Mouse (Mus musculus) kidney, postnatal 0 days (tissue): ENCODE measurements around the gene Lhfpl3. TPM values are rescaled to one million over a fixed set of nuclear protein-coding genes. Genes with fewer than 3 reads are reported as not detected.

Experiments used
- ATAC-seq: fragments of 200-750 bp; cut with Nextera tagmentation; replicated peaks from 2 replicates; pipeline ENCODE4 v1.8.0; 2017; ENCODE audit warnings: low read depth, moderate number of reproducible peaks, moderate TSS enrichment, moderate library complexity; ENCODE audit not compliant: low FRiP score
- DNase-seq: peaks from one replicate; pipeline ENCODE4 v3.0.0-alpha.2; 2016; ENCODE audit warnings: low spot score
- H3K27ac ChIP-seq: fragments of 300-500 bp; sonication (generic); 2 replicates; pipeline ENCODE4 v1.5.1; 2014; ENCODE audit warnings: mild to moderate bottlenecking
- H3K27me3 ChIP-seq: fragments of 300-500 bp; sonication (generic); 2 replicates; pipeline ENCODE4 v1.6.1; 2014; ENCODE audit warnings: low read length, mixed read lengths; ENCODE audit not compliant: insufficient read depth
- H3K36me3 ChIP-seq: fragments of 300-500 bp; sonication (generic); 2 replicates; pipeline ENCODE4 v1.6.1; 2014; ENCODE audit warnings: low read length, mixed read lengths; ENCODE audit not compliant: insufficient read depth
- H3K4me1 ChIP-seq: fragments of 300-500 bp; sonication (generic); replicated peaks from 2 replicates; pipeline ENCODE4 v1.6.1; 2014; ENCODE audit warnings: antibody characterized with exemption, low read length, mixed read lengths; ENCODE audit not compliant: insufficient read depth
- H3K4me2 ChIP-seq: fragments of 300-500 bp; sonication (generic); 2 replicates; pipeline ENCODE4 v1.6.1; 2014; ENCODE audit warnings: mild to moderate bottlenecking, low read length, moderate library complexity, mixed read lengths
- H3K4me3 ChIP-seq: fragments of 300-500 bp; sonication (generic); replicated peaks from 2 replicates; pipeline ENCODE4 v1.5.1; 2014; ENCODE audit warnings: low read depth, low read length
- H3K9ac ChIP-seq: fragments of 300-500 bp; sonication (generic); 2 replicates; pipeline ENCODE4 v1.6.1; 2014; ENCODE audit warnings: low read depth, low read length
- H3K9me3 ChIP-seq: fragments of 300-500 bp; sonication (generic); replicated peaks from 2 replicates; pipeline ENCODE4 v1.6.1; 2016; ENCODE audit warnings: low read length, inconsistent platforms, mixed read lengths
- CTCF ChIP-seq: IDR thresholded peaks from 2 replicates; pipeline ENCODE4 v1.5.1; 2016; ENCODE audit warnings: antibody characterized with exemption, low read depth, mild to moderate bottlenecking, moderate library complexity
- WGBS: fragments of 180-500 bp; shearing (Covaris S2); extraction: QIAGEN DNeasy Blood & Tissue Kit; methylation state at CpG from one replicate; pipeline ENCODE4 v1.1.7; 2014; 5-methylcytosine and 5-hydroxymethylcytosine counted together
- microRNA-seq: library from miRNA; unstranded; fragments of <30 nt; microRNA quantifications from one replicate; pipeline ENCODE4, GENCODE M21; 2016
- polyA plus RNA-seq: library from polyadenylated mRNA; unstranded; fragments of >200 nt; fragmentation: Nextera tagmentation; extraction: Ambion mirVana; gene quantifications from 2 replicates; pipeline ENCODE4 v1.2.1, GENCODE M21; 2015

The Lhfpl3 gene
- polyA plus RNA-seq, 1 experiment from 2014 or later = 1.3 TPM

DNA sequence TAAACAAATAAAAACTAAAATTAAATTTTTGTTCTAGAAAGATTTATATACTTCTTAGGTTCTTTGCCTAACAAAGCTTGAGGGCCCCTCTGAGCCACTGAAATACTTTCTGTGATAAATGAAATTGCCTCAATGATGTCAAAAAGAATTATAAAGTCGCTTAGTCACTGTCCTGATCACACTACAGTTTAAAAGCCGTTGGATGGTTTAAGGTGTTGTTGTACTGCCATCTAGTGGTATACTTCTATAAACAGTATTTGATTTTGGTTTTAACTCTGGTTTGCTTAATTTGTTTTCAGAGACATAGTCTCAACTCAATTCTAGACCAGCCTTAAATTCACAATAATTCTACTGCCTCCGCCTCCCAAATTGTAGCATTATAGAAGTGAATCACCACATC is 539.0 kb downstream of the Lhfpl3 start:
- peak; percentile 79 for TF ChIP-seq CTCF
- no peak overlapping the region for H3K4me2 ChIP-seq
- no peak for ATAC-seq
- DNase-seq = peak; percentile 92
- no peak overlapping the region for H3K9ac ChIP-seq
- no peaks in the 10 kb centered on the region for H3K36me3 ChIP-seq
- no peaks in the 10 kb centered on the region for H3K9me3 ChIP-seq
- H3K4me3 ChIP-seq = no peak overlapping the region
- WGBS = 15% methylated on average over 3 of the region's 3 CpGs
- no peaks in the 10 kb centered on the region for H3K27me3 ChIP-seq
- H3K4me1 ChIP-seq = no peaks in the 10 kb centered on the region
- H3K27ac ChIP-seq = no peak overlapping the region

DNA sequence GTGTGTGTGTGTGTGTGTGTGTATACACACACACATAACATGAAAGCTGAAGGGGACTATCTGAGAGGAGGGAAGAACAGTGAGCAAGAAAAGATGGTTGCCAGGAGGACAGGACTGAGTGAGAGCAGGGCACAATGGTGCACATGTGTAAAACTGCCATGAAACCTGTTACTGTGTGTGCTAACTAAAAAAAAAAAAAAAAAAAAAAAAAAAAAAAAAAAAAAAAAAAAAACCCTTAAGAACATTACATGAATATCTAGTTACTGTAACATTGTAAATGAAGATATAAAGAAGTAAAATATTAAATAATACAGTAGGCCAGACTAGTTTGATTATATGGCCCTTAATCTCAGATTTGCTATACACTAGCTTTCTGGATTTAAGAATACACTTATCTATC is 543.3 kb downstream of the Lhfpl3 start:
- no peak for TF ChIP-seq CTCF
- ATAC-seq (no peak), DNase-seq (no peak)
- no peak overlapping the region for H3K4me3 ChIP-seq
- no peaks in the 10 kb centered on the region for H3K27me3 ChIP-seq
- H3K9ac ChIP-seq = no peak overlapping the region
- no peaks in the 10 kb centered on the region for H3K4me1 ChIP-seq
- no peak overlapping the region for H3K4me2 ChIP-seq
- no peak overlapping the region for H3K27ac ChIP-seq
- no peaks in the 10 kb centered on the region for H3K9me3 ChIP-seq
- no peaks in the 10 kb centered on the region for H3K36me3 ChIP-seq

Small RNA genes lying within 50 kb of the gene (microRNA-seq; reads per million reads assigned to microRNA genes)
- not detected for gene Gm28022
- gene Gm44363 = not detected

Other genes starting within 250 kb of the Lhfpl3 start
- 37.6 and 37.7 TPM in 2 replicates for gene Orc5, start 195.6 kb upstream of the Lhfpl3 start, polyA plus RNA-seq